Mouse (Mus musculus) ES-Bruce4 (cell line): ENCODE results near the gene Sf3a3.
A peak's percentile ranks its signal among the peaks of the same experiment; 100 is the strongest.

Experiments
- CTCF ChIP-seq: IDR thresholded peaks from one replicate; pipeline ENCODE4 v1.8.1; 2011; ENCODE audit warnings: low read depth, low read length
- EP300 ChIP-seq: IDR thresholded peaks from 2 replicates; pipeline ENCODE4 v1.6.1; 2011; ENCODE audit warnings: low read depth, low read length; ENCODE audit not compliant: insufficient read depth
- POLR2A ChIP-seq: IDR thresholded peaks from one replicate; pipeline ENCODE4 v1.8.1; 2011; ENCODE audit warnings: low read length; ENCODE audit not compliant: insufficient read depth

DNA sequence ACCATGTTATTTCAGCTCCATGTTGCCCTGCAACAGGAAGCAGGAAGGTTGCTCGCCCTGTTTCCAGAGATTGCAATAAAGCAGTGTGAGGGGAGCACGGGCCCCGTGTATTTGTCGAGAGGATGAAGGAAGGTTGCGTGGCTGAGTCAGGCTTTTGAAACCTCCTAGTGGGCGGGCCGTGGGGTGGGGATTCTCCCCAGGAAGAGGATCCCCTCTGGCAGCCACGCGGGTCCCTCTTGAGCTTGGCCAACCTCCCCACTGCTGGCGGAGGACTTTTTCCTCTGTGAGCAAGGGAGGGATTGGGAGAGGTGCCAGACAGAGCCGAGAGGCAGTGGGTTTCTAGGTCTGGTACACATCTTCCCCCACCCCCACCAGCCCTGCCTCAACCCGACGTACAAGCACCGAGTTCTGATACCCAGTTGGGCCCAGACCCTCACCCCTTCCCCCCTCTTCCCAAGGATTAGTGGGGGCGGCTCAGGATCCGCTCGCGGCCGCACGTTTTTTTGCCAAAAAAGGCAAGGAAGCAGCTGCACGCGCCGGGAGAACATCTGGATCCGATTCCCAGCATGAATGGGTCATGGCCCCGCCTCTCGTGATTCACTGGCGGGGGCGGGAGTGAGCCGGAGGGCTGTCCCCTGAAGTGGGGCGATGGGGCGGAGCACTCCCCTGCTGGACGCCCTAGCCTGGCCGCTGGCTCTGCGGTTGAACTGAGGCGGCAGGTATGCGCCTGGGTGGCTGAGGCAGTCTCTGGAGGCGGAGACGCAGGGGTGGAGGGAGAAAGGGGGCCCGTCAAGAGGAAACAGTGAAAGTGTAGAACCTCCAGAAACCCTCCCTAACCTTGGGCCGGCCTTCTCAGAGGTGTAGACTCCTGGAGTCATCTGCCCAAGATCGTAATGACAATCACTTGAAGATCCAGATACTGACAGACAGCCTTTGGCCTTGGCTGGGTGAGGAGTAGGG is 5.8 kb upstream of the Sf3a3 start:
- TF ChIP-seq CTCF (no peak), EP300 (peak; percentile 64; the same call in 1 of the 2 replicates), POLR2A (no peak)
